Mouse (Mus musculus): Measurements from ENCODE around the gene Hbq1b.
"Not testable (repeated sequence)": the region's sequence is repeated elsewhere in the genome, so short reads cannot be mapped to it uniquely, and the experiment has no call there.

DNA sequence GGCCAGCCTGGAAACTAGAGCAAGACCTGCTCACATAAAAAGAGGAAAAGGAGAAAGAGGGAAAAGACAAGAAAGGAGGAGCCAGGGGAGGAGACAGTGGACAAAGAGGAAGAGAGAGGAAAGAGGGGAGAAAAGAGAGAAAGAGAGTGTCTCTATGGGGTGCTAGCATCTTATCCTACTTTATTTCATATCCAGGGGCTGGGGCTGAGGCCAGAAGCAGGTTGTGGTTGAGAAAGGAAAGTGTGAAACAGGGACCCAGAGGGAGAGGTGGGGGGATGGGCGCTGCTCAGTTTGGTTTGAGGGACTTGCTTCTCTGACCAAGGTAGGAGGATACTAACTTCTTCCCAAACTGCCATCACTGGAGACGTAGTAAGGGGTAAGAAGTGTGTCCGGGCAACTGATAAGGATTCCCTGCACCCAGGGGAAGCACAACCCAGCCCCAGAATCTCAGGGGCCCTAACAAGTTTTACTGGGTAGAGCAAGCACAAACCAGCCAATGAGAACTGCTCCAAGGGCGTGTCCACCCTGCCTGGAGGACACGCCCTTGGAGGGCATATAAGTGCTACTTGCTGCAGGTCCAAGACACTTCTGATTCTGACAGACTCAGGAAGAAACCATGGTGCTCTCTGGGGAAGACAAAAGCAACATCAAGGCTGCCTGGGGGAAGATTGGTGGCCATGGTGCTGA lies 3.5 kb upstream of the Hbq1b start, which contains the start of gene Hba-a1:
- not testable (repeated sequence) for TF ChIP-seq CTCF (conservative IDR thresholded peaks at IDR 0.05; ENCODE audit: low read length); POU5F1 (IDR thresholded peaks at IDR 0.05; ENCODE audit: borderline replicate concordance, low read length); NANOG (IDR thresholded peaks at IDR 0.05; ENCODE audit: borderline replicate concordance, low read length)

All from E14TG2a.4 (cell line).